Comparison of ENCODE assay signal across 8 mouse cellular contexts in genomic region chr5:139724336-139725116, GRCm38 (mm10). TPM values are rescaled to one million over a fixed set of nuclear protein-coding genes. Genes with fewer than 3 reads are reported as not detected.
DNase-seq lines count a peak whose midpoint lies in the region; ATAC-seq and TF ChIP-seq lines count a peak whose summit lies in the region.
"Had no signal": no experiment of that assay in that cellular context is flagged by ENCODE, and none has a peak within 500 bp of the region (broad histone marks: within the 10 kb centered on the region; RNA-seq: fewer than 3 reads in every experiment).

No protein-coding gene starts in this region.

- 0 out of 2 replicates have a peak overlapping the region, but pooled peaks have one; percentile 5 for H3K4me2 ChIP-seq in hindbrain, embryonic 11.5 days (replicated peaks; ENCODE audit: low read depth, low read length)
- H3K4me2 ChIP-seq in hindbrain, embryonic 14.5 days (replicated peaks), result no peak overlapping the region
- no peak overlapping the region for H3K4me2 ChIP-seq in embryonic facial prominence, embryonic 15.5 days (replicated peaks)
- H3K4me2 ChIP-seq in limb, embryonic 14.5 days (replicated peaks; ENCODE audit: low read depth, low read length, severe bottlenecking), result no peak overlapping the region

- no peak overlapping the region for H3K9ac ChIP-seq in hindbrain, embryonic 11.5 days (ENCODE audit: low read depth, low read length)
- no peak overlapping the region for H3K9ac ChIP-seq in hindbrain, embryonic 14.5 days
- no peak overlapping the region for H3K9ac ChIP-seq in embryonic facial prominence, embryonic 15.5 days
- no peak overlapping the region for H3K9ac ChIP-seq in limb, embryonic 14.5 days (ENCODE audit: low read depth, low read length, severe bottlenecking)

- no peak for TF ChIP-seq POLR2A in limb, embryonic 14.5 days (IDR thresholded peaks at IDR 0.05; ENCODE audit: borderline replicate concordance, extremely low read depth, insufficient read depth, insufficient read length)

- DNase-seq in hindbrain, embryonic 11.5 days (ENCODE audit: low spot score), result peak; percentile 37
- no peak for DNase-seq in hindbrain, embryonic 14.5 days (ENCODE audit: low spot score)
- peak; percentile 78 for DNase-seq in embryo, embryonic 10 days (ENCODE audit: low spot score)
- DNase-seq in limb, embryonic 14.5 days (ENCODE audit: low spot score), result no peak
- no peak for DNase-seq in left cerebral cortex, postnatal 4 days
- no peak for DNase-seq in layer of hippocampus, postnatal 36 days
- DNase-seq: cerebellum, adult 8-10 months had no signal

- no peaks in the 10 kb centered on the region for H3K9me3 ChIP-seq in hindbrain, embryonic 11.5 days (ENCODE audit: control insufficient read depth, low read length)
- H3K9me3 ChIP-seq in hindbrain, embryonic 14.5 days (ENCODE audit: control insufficient read depth, low read length), result no peaks in the 10 kb centered on the region
- no peaks in the 10 kb centered on the region for H3K9me3 ChIP-seq in embryonic facial prominence, embryonic 15.5 days (replicated peaks)
- H3K9me3 ChIP-seq in limb, embryonic 14.5 days (ENCODE audit: control insufficient read depth, low read length), result no peaks in the 10 kb centered on the region

- intact Hi-C loops in left cerebral cortex, postnatal 4 days (cut with DNase I), result no loop called here

- no peak overlapping the region for H3K4me3 ChIP-seq in hindbrain, embryonic 11.5 days (ENCODE audit: low read depth, low read length)
- H3K4me3 ChIP-seq in hindbrain, embryonic 14.5 days (replicated peaks; ENCODE audit: low read length), result no peak overlapping the region
- H3K4me3 ChIP-seq in embryonic facial prominence, embryonic 15.5 days (replicated peaks), result no peak overlapping the region
- no peak overlapping the region for H3K4me3 ChIP-seq in limb, embryonic 14.5 days (replicated peaks; ENCODE audit: low read length)

- H3K4me1 ChIP-seq in hindbrain, embryonic 11.5 days (replicated peaks; ENCODE audit: control insufficient read depth, insufficient read depth, low read length), result no peaks in the 10 kb centered on the region; the same call in 1 of the 2 replicates
- no peaks in the 10 kb centered on the region for H3K4me1 ChIP-seq in hindbrain, embryonic 14.5 days (replicated peaks; ENCODE audit: control insufficient read depth, insufficient read depth, low read length)
- peaks cover 9% of the 10 kb centered on the region; the same call in 1 of the 2 replicates for H3K4me1 ChIP-seq in embryonic facial prominence, embryonic 15.5 days
- H3K4me1 ChIP-seq in limb, embryonic 14.5 days (ENCODE audit: control insufficient read depth, insufficient read depth, low read length), result peaks cover 12% of the 10 kb centered on the region

- 44% methylated on average over 10 of the region's 10 CpGs for WGBS in hindbrain, embryonic 11.5 days
- WGBS in hindbrain, embryonic 14.5 days, result 56% methylated on average over 10 of the region's 10 CpGs
- WGBS in embryonic facial prominence, embryonic 15.5 days, result 23% methylated on average over 10 of the region's 10 CpGs
- WGBS in limb, embryonic 14.5 days, result 15% methylated on average over 10 of the region's 10 CpGs

- H3K27me3 ChIP-seq in hindbrain, embryonic 11.5 days (ENCODE audit: control insufficient read depth, insufficient read depth, low read length), result no peaks in the 10 kb centered on the region
- no peaks in the 10 kb centered on the region for H3K27me3 ChIP-seq in hindbrain, embryonic 14.5 days (ENCODE audit: control insufficient read depth, insufficient read depth, low read length)
- no peaks in the 10 kb centered on the region for H3K27me3 ChIP-seq in embryonic facial prominence, embryonic 15.5 days
- H3K27me3 ChIP-seq in limb, embryonic 14.5 days (ENCODE audit: control insufficient read depth, insufficient read depth, low read length), result no peaks in the 10 kb centered on the region

- no peaks in the 10 kb centered on the region for H3K36me3 ChIP-seq in hindbrain, embryonic 11.5 days (ENCODE audit: control insufficient read depth, insufficient read depth, low read length)
- H3K36me3 ChIP-seq in hindbrain, embryonic 14.5 days (replicated peaks; ENCODE audit: control insufficient read depth, insufficient read depth), result 0 out of 2 replicates have a peak, but pooled peaks cover 4% of the 10 kb centered on the region
- no peaks in the 10 kb centered on the region for H3K36me3 ChIP-seq in embryonic facial prominence, embryonic 15.5 days
- no peaks in the 10 kb centered on the region for H3K36me3 ChIP-seq in limb, embryonic 14.5 days (ENCODE audit: control insufficient read depth, insufficient read depth, low read length)

- peak overlapping the region; percentile 49; the same call in 1 of the 2 replicates for H3K27ac ChIP-seq in hindbrain, embryonic 11.5 days (ENCODE audit: low read depth, low read length)
- no peak overlapping the region for H3K27ac ChIP-seq in hindbrain, embryonic 14.5 days
- H3K27ac ChIP-seq in embryonic facial prominence, embryonic 15.5 days (replicated peaks), result no peak overlapping the region
- no peak overlapping the region for H3K27ac ChIP-seq in limb, embryonic 14.5 days (replicated peaks; ENCODE audit: low read depth, low read length)

- ATAC-seq in hindbrain, embryonic 11.5 days (ENCODE audit: low FRiP score), result no peak
- ATAC-seq in hindbrain, embryonic 14.5 days (ENCODE audit: low FRiP score), result no peak
- ATAC-seq in embryonic facial prominence, embryonic 15.5 days (ENCODE audit: insufficient number of reproducible peaks, low FRiP score, low TSS enrichment, low read depth), result peak; percentile 30; the same call in 1 of the 2 replicates
- ATAC-seq in limb, embryonic 14.5 days (ENCODE audit: low FRiP score, low read depth), result peak; percentile 39

RNA-seq across cellular contexts. Expression of gene Micall2, which starts 11.6 kb away (rescaled TPM):
- polyA plus RNA-seq in hindbrain, embryonic 11.5 days (2014; fragmentation: Nextera tagmentation; extraction: Ambion mirVana), result 4.0 and 4.9 TPM in 2 replicates
- 10.6 and 10.7 TPM in 2 replicates for polyA plus RNA-seq in hindbrain, embryonic 14.5 days (2014; fragmentation: Nextera tagmentation; extraction: Ambion mirVana)
- 5.7 and 7.7 TPM in 2 replicates for polyA plus RNA-seq in embryonic facial prominence, embryonic 15.5 days (2015; fragmentation: Nextera tagmentation; extraction: Ambion mirVana)
- polyA plus RNA-seq in limb, embryonic 14.5 days (2012; rRNA removed), result 6.5 and 7.0 TPM in 2 replicates
- polyA plus RNA-seq in limb, embryonic 14.5 days (2014; fragmentation: Nextera tagmentation; extraction: Ambion mirVana), result 5.5 and 7.4 TPM in 2 replicates
- 10 to 100 TPM; 11.4 to 11.5 TPM for total RNA-seq in left cerebral cortex, postnatal 4 days (2021)
- 1 to 10 TPM; 1.2 to 1.9 TPM for total RNA-seq in layer of hippocampus, postnatal 36 days (2021)

RNA-seq across cellular contexts. Expression of gene Ints1, which starts 50.9 kb away (rescaled TPM):
- 26.3 and 28.3 TPM in 2 replicates for polyA plus RNA-seq in hindbrain, embryonic 11.5 days (2014; fragmentation: Nextera tagmentation; extraction: Ambion mirVana)
- polyA plus RNA-seq in hindbrain, embryonic 14.5 days (2014; fragmentation: Nextera tagmentation; extraction: Ambion mirVana), result 37.2 and 37.6 TPM in 2 replicates
- polyA plus RNA-seq in embryonic facial prominence, embryonic 15.5 days (2015; fragmentation: Nextera tagmentation; extraction: Ambion mirVana), result 23.0 and 23.7 TPM in 2 replicates
- polyA plus RNA-seq in limb, embryonic 14.5 days (2012; rRNA removed), result 50.1 and 69.3 TPM in 2 replicates
- 35.5 and 37.9 TPM in 2 replicates for polyA plus RNA-seq in limb, embryonic 14.5 days (2014; fragmentation: Nextera tagmentation; extraction: Ambion mirVana)
- total RNA-seq in left cerebral cortex, postnatal 4 days (2021), result 100 to 1,000 TPM in 1 of 2 experiments, 10 to 100 TPM in 1; 93.1 to 108 TPM
- total RNA-seq in layer of hippocampus, postnatal 36 days (2021), result 10 to 100 TPM; 86.4 to 91.9 TPM

Comparison
In these comparisons a context has a peak if more than half of its experiments do, and no peak if none do; other contexts are left out.
1. DNase-seq: peak in hindbrain, embryonic 11.5 days (single experiment) and embryo, embryonic 10 days (single experiment); none in hindbrain, embryonic 14.5 days (single experiment), limb, embryonic 14.5 days (single experiment), left cerebral cortex, postnatal 4 days (single experiment) and layer of hippocampus, postnatal 36 days (0 of 2).
2. ATAC-seq: peak in embryonic facial prominence, embryonic 15.5 days (single experiment) and limb, embryonic 14.5 days (single experiment); none in hindbrain, embryonic 11.5 days (single experiment) and hindbrain, embryonic 14.5 days (single experiment).